Mouse (Mus musculus) embryonic facial prominence, embryonic 12.5 days (tissue): Measurements from ENCODE around the gene Tbc1d14. TPM values are rescaled to one million over a fixed set of nuclear protein-coding genes. Genes with fewer than 3 reads are reported as not detected.

Source experiments
- ATAC-seq: fragments of 200-750 bp; cut with Nextera tagmentation; 2 replicates; pipeline ENCODE4 v1.8.0; 2017; ENCODE audit not compliant: insufficient number of reproducible peaks, insufficient read depth, low FRiP score, low TSS enrichment
- H3K27ac ChIP-seq: fragments of 300-500 bp; sonication (generic); 2 replicates; pipeline ENCODE4 v1.5.1; 2016; ENCODE audit warnings: mild to moderate bottlenecking
- H3K27me3 ChIP-seq: fragments of 300-500 bp; sonication (generic); 2 replicates; pipeline ENCODE4 v1.6.1; 2016; ENCODE audit warnings: mild to moderate bottlenecking, moderate library complexity
- H3K36me3 ChIP-seq: fragments of 300-500 bp; sonication (generic); 2 replicates; pipeline ENCODE4 v1.6.1; 2016; ENCODE audit warnings: mild to moderate bottlenecking
- H3K4me1 ChIP-seq: fragments of 300-500 bp; sonication (generic); 2 replicates; pipeline ENCODE4 v1.6.1; 2016
- H3K4me2 ChIP-seq: fragments of 300-500 bp; sonication (generic); replicated peaks from 2 replicates; pipeline ENCODE4 v1.6.1; 2016; ENCODE audit warnings: mild to moderate bottlenecking, moderate library complexity
- H3K4me3 ChIP-seq: fragments of 300-500 bp; sonication (generic); 2 replicates; pipeline ENCODE4 v1.5.1; 2016; ENCODE audit warnings: mild to moderate bottlenecking
- H3K9ac ChIP-seq: fragments of 300-500 bp; sonication (generic); 2 replicates; pipeline ENCODE4 v1.6.1; 2016; ENCODE audit warnings: mild to moderate bottlenecking, moderate library complexity
- H3K9me3 ChIP-seq: fragments of 300-500 bp; sonication (generic); 2 replicates; pipeline ENCODE4 v1.6.1; 2016; ENCODE audit warnings: mild to moderate bottlenecking, moderate library complexity
- WGBS: fragments of 180-500 bp; shearing (Covaris S2); methylation state at CpG from one replicate; pipeline ENCODE4 v1.1.7; 2016; 5-methylcytosine and 5-hydroxymethylcytosine counted together
- polyA plus RNA-seq: library from polyadenylated mRNA; unstranded; fragments of >200 nt; fragmentation: Nextera tagmentation; extraction: Ambion mirVana; gene quantifications from 2 replicates; pipeline ENCODE4 v1.2.1, GENCODE M21; 2016

Gene Tbc1d14
- polyA plus RNA-seq, 1 experiment from 2014 or later: 44.5 TPM

GRCm38 (mm10) chr5:36575745-36576144 lies 17.3 kb downstream of the Tbc1d14 start:
- 68% methylated on average over 1 of the region's 1 CpGs for WGBS
- Histone ChIP-seq H3K4me2 (no peak overlapping the region), H3K36me3 (peaks cover 7% of the 10 kb centered on the region), H3K27ac (no peak overlapping the region), H3K4me1 (peaks cover 19% of the 10 kb centered on the region), H3K27me3 (no peaks in the 10 kb centered on the region), H3K4me3 (no peak overlapping the region), H3K9ac (no peak overlapping the region), H3K9me3 (no peaks in the 10 kb centered on the region)
- no peak for ATAC-seq

GRCm38 (mm10) chr5:36575227-36575626 lies 17.8 kb downstream of the Tbc1d14 start:
- WGBS: 83% methylated on average over 3 of the region's 3 CpGs
- Histone ChIP-seq H3K27ac (no peak overlapping the region), H3K27me3 (no peaks in the 10 kb centered on the region), H3K9me3 (no peaks in the 10 kb centered on the region), H3K4me1 (peaks cover 15% of the 10 kb centered on the region), H3K4me3 (no peak overlapping the region), H3K4me2 (no peak overlapping the region), H3K9ac (no peak overlapping the region), H3K36me3 (peaks cover 7% of the 10 kb centered on the region)
- ATAC-seq: no peak

- 0 out of 2 replicates have a peak overlapping the region, but pooled peaks have one; percentile 23 for H3K27ac ChIP-seq
- 51% methylated on average over 8 of the region's 8 CpGs for WGBS
- H3K4me1 ChIP-seq: peaks cover 15% of the 10 kb centered on the region
- H3K9me3 ChIP-seq: no peaks in the 10 kb centered on the region
- H3K4me3 ChIP-seq: no peak overlapping the region
- no peak overlapping the region for H3K4me2 ChIP-seq
- no peak overlapping the region for H3K9ac ChIP-seq
- no peaks in the 10 kb centered on the region for H3K27me3 ChIP-seq
- ATAC-seq: no peak
- H3K36me3 ChIP-seq: peaks cover 7% of the 10 kb centered on the region
These were observed 18.8 kb downstream of the Tbc1d14 start for GRCm38 (mm10) chr5:36574147-36574870.

GRCm38 (mm10) chr5:36573354-36573753 lies 19.7 kb downstream of the Tbc1d14 start:
- 48% methylated on average over 3 of the region's 3 CpGs for WGBS
- Histone ChIP-seq H3K9me3 (no peaks in the 10 kb centered on the region), H3K4me1 (peaks cover 15% of the 10 kb centered on the region), H3K27me3 (no peaks in the 10 kb centered on the region), H3K4me2 (no peak overlapping the region), H3K27ac (no peak overlapping the region), H3K4me3 (no peak overlapping the region), H3K9ac (no peak overlapping the region), H3K36me3 (peaks cover 7% of the 10 kb centered on the region)
- no peak for ATAC-seq

- Histone ChIP-seq H3K27me3 (no peaks in the 10 kb centered on the region), H3K4me2 (no peak overlapping the region), H3K9me3 (no peaks in the 10 kb centered on the region), H3K4me3 (no peak overlapping the region), H3K36me3 (peaks cover 7% of the 10 kb centered on the region), H3K9ac (no peak overlapping the region), H3K4me1 (peaks cover 18% of the 10 kb centered on the region), H3K27ac (no peak overlapping the region)
- ATAC-seq: no peak
- WGBS: 93% methylated on average over 16 of the region's 16 CpGs
These were observed 21.7 kb downstream of the Tbc1d14 start for GRCm38 (mm10) chr5:36571371-36571770.

GRCm38 (mm10) chr5:36570546-36571245 lies 22.4 kb downstream of the Tbc1d14 start:
- Histone ChIP-seq H3K9me3 (no peaks in the 10 kb centered on the region), H3K27me3 (no peaks in the 10 kb centered on the region), H3K9ac (no peak overlapping the region), H3K27ac (no peak overlapping the region), H3K4me1 (peaks cover 18% of the 10 kb centered on the region), H3K4me2 (no peak overlapping the region), H3K36me3 (peaks cover 7% of the 10 kb centered on the region), H3K4me3 (no peak overlapping the region)
- ATAC-seq: no peak
- 89% methylated on average over 4 of the region's 4 CpGs for WGBS

GRCm38 (mm10) chr5:36570098-36570497 lies 23.0 kb downstream of the Tbc1d14 start:
- WGBS: 90% methylated on average over 7 of the region's 7 CpGs

GRCm38 (mm10) chr5:36568118-36568517 lies 25.0 kb downstream of the Tbc1d14 start:
- Histone ChIP-seq H3K27ac (no peak overlapping the region), H3K9me3 (no peaks in the 10 kb centered on the region), H3K9ac (no peak overlapping the region), H3K27me3 (no peaks in the 10 kb centered on the region), H3K4me1 (peaks cover 4% of the 10 kb centered on the region; the same call in 1 of the 2 replicates), H3K4me3 (no peak overlapping the region), H3K36me3 (peaks cover 7% of the 10 kb centered on the region), H3K4me2 (no peak overlapping the region)
- no peak for ATAC-seq
- 72% methylated on average over 4 of the region's 4 CpGs for WGBS

More at GRCm38 (mm10) chr5:36570098-36570497, 23.0 kb downstream of the Tbc1d14 start:
- ATAC-seq: no peak
- peaks cover 7% of the 10 kb centered on the region for H3K36me3 ChIP-seq
- H3K9me3 ChIP-seq: no peaks in the 10 kb centered on the region
- H3K9ac ChIP-seq: no peak overlapping the region
- peaks cover 18% of the 10 kb centered on the region for H3K4me1 ChIP-seq
- H3K27me3 ChIP-seq: no peaks in the 10 kb centered on the region
- H3K4me3 ChIP-seq: no peak overlapping the region
- H3K27ac ChIP-seq: no peak overlapping the region
- no peak overlapping the region for H3K4me2 ChIP-seq

GRCm38 (mm10) chr5:36567627-36568026 lies 25.4 kb downstream of the Tbc1d14 start:
- ATAC-seq: no peak
- Histone ChIP-seq H3K27me3 (no peaks in the 10 kb centered on the region), H3K9me3 (no peaks in the 10 kb centered on the region), H3K4me2 (no peak overlapping the region), H3K9ac (no peak overlapping the region), H3K4me3 (no peak overlapping the region), H3K27ac (no peak overlapping the region), H3K4me1 (0 out of 2 replicates have a peak, but pooled peaks cover 3% of the 10 kb centered on the region), H3K36me3 (peaks cover 7% of the 10 kb centered on the region)
- WGBS: 55% methylated on average over 2 of the region's 2 CpGs

- H3K27ac ChIP-seq: no peak overlapping the region
- 0 out of 2 replicates have a peak, but pooled peaks cover 3% of the 10 kb centered on the region for H3K4me1 ChIP-seq
- H3K36me3 ChIP-seq: no peaks in the 10 kb centered on the region
- H3K9ac ChIP-seq: no peak overlapping the region
- H3K9me3 ChIP-seq: no peaks in the 10 kb centered on the region
- H3K4me2 ChIP-seq: no peak overlapping the region
- no peaks in the 10 kb centered on the region for H3K27me3 ChIP-seq
- H3K4me3 ChIP-seq: no peak overlapping the region
- WGBS: 81% methylated on average over 9 of the region's 9 CpGs
- no peak for ATAC-seq
These were observed 28.5 kb downstream of the Tbc1d14 start for GRCm38 (mm10) chr5:36564530-36564929.

GRCm38 (mm10) chr5:36563741-36564140 lies 29.3 kb downstream of the Tbc1d14 start:
- no peaks in the 10 kb centered on the region for H3K36me3 ChIP-seq
- no peak overlapping the region for H3K4me2 ChIP-seq
- WGBS: 86% methylated on average over 6 of the region's 6 CpGs
- no peak overlapping the region for H3K4me3 ChIP-seq
- ATAC-seq: no peak
- H3K27me3 ChIP-seq: no peaks in the 10 kb centered on the region
- H3K9me3 ChIP-seq: no peaks in the 10 kb centered on the region
- no peak overlapping the region for H3K27ac ChIP-seq
- H3K4me1 ChIP-seq: 0 out of 2 replicates have a peak, but pooled peaks cover 3% of the 10 kb centered on the region
- H3K9ac ChIP-seq: no peak overlapping the region
